Mouse (Mus musculus) retina, postnatal 7 days (tissue): ENCODE measurements around the gene Tomm20l.
"Not testable (repeated sequence)": the region's sequence is repeated elsewhere in the genome, so short reads cannot be mapped to it uniquely, and the experiment has no call there.

Source experiments
- DNase-seq: peaks from one replicate; pipeline ENCODE4 v3.0.0-alpha.2; 2012; ENCODE audit warnings: low read depth, low spot score

Tomm20l gene

DNA sequence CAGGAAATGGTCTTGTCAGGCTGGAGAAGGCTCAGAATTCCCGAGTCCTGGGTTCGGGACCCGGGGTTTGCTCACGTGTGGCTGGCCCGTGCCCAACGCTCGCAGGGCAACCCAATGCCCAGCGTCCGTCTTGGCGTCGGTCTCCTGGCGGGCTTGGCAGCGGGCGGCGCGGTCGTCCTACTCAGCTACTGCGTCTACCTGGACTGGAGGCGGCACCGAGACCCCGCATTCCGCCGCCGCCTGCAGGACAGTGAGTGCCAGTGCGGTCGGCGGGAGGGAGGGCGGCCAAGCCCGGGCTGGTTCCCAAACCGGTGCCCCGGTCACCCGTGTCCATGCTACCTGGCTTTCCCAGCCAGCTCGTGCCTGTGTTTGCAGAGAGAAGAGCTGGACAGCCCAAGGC lies at the start of gene Tomm20l:
Gene Tomm20l, plus strand, starts transcription at position 98 of the 400 bp plus-strand sequence.
- no peak for DNase-seq

DNA sequence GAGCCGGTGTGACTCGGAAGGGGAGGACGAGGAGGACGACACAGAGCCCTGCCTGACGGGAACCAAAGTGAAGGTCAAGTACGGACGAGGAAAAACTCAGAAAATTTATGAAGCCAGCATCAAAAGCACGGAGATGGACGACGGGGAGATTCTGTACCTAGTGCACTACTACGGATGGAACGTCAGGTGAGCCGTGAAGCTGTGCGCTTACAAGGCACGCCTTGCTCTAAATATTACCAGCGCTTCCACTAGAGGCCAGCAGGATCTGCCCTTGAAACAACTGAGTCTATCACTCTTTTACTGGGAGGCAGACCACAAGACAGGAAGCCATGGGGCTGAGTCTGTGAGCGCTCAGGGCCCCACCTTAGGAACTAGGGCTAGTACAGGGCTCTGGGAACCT lies 41.4 kb upstream of the Tomm20l start:
- DNase-seq, result no peak

DNA sequence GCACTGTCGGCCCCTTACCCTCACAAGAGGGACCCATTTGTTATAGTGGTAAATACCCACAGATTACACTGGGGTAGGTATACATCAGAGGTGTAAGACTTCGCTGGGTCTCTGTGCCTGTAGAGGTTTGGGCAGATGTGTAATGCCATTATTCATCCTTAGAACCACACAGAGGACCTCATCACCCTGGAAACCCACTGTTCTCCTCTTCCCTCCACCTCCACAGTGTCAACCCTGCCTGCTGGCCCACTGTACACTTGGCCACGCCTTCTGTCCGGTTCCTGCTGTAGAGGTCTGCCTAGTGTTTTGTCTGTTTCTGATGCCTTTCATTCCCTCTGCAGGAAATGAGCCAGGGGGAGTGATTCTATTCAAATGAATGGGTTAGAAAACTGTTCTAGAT lies 39.2 kb upstream of the Tomm20l start:
- no peak for DNase-seq

DNA sequence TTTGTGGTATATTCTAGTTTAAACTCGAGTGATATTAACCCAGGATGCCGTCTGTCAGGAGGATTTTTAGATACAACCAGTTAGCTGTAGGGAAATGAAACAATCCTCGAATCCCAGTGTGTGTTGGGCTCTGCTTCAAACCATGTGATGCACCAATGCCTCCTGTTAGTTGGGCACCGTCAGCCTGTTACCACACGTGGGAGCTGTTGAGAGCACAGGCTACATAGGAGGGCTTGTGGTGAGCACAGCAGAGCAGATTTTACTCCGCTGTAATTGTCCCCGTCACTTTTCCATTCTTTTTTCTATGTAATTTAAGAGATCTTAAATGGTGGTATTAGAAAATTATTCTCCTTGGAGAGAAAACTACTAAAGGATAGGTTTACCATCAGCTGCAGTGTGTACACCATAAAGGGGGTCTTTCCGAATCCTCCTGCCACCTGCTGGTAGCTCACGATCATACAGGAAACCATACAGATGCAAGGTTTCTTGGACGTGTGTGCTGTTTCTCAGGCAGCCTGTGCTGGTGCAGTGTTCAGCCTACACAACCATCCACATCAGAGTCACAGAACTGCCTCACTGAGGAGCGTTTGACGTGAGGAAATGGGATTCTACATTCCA lies 38.0 kb upstream of the Tomm20l start:
- peak; percentile 11 for DNase-seq

DNA sequence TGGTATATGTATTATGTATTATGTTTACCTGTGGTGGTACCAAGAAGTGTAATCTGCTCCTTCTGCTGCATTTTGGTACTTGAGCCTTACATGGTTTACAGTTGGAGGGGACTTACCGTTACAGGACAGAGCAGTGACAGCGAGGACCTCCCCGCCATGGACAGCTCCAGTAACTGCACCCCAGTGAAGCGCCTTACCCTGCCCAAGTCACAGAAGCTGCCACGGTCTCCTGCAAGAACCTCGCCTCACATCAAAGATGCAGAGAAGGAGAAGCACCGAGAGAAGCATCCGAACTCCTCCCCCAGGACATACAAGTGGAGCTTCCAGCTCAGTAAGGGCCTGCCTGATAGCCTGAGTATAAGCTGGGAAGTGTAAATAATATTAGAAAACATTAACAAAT lies 24.9 kb upstream of the Tomm20l start:
- DNase-seq, result no peak

DNA sequence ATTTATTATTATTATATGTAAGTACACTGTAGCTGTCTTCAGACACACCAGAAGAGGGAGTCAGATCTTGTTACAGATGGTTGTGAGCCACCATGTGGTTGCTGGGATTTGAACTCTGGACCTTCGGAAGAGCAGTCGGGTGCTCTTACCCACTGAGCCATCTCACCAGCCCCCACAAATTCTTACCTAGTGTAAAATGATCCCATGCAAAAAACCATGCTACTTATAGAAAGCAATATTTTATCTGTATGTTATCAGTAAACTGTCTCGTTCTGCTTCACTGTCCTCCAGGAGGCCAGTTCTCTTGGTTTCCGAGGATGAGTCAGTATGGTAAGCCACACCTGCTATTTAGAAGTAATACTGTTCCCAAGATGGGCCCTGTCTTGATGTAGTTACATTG lies 7.0 kb upstream of the Tomm20l start:
- not testable (repeated sequence) for DNase-seq

DNA sequence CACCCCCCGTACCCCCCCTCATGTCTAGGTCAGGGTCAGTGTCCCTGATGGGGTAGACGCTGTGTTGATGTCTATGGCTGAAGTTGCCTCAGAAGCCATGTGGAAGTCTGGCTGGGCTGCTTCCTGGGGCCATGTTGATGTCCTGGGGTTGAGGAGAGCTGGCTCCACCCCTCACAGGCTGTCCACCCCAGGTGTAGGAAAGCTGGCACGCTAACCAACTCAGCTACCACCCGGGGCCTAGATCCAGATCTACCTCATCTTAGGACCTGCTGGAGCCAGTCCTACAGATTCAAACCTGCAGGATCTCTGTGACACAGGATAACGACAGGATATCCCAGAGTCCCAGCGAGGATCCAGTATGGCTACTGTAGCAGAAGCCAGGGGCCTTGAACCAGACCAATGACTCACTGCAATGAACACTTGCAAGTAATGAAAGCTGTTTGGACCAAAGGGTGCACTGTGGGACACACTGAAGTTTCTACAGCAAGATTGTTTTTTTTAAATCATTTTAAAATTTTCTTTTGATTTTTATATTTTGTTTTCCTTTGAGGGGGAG lies 3.9 kb upstream of the Tomm20l start:
- no peak for DNase-seq

DNA sequence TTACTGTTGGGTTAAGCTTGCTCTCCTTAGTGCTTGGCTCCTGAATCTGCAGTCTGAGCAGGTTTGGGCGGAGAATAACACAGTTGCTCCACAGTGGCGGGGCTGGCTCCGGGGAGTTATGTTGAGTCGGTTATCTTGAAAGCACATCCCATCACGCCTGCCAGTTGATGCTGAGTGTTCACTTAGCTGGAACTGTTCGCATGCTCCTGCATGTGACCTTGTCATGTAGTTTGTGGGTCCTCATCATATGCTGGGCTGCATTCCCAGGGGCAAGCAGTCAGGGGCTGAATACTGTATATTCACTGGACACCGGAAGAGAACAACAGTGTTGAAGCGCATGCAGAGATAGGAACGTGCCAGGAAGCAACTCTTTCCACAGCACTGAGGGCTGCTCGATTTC lies 1.8 kb downstream of the Tomm20l start:
- no peak for DNase-seq

DNA sequence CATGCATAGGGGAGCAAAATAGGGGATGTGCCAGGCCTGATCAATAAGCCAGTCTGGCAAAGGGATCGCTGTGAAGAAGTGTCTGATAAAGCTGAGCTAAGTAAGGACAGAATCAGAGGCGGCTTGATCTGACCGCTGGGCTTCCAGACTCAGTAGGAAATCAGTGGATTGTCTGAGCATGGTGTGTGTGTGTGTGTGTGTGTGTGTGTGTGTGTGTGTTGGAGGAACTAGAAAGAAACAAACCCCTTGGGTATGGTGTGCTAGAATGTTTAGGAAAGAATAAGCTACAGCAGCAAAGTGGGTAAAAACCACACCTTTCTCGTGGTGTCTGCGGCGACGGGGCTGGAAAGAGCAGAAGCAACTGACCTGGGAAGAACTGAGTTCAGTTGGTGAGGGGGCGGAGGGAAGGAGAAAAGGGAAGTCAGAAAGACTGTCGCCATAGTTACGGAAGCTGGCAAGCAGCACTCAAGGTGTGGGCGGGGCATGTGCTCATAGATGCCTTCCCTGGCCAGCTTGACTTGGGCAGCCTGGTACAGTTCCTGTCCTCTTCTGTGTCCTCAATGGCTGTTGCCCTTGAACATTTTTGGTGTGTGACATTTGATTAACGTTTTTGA lies 2.6 kb downstream of the Tomm20l start:
- DNase-seq, result no peak

DNA sequence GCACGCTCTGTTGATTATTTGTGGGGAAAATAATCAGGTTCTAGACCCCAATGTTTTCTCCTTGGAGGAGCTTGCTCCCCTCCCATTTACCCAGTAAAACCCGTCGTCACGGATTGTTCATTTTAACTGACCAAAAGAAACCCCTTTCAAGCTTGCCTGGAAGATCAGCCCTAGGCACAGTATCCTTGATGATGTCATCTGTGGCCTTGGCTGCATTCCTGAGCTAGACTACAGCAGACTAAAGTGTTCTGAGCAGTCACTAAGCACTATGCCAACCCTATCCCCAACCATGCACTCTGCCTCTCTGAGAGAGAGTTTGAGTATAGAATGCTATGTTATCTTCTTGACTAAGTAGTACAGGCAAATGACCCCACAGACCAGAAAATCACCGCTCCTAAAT lies 5.2 kb downstream of the Tomm20l start:
- no peak for DNase-seq

DNA sequence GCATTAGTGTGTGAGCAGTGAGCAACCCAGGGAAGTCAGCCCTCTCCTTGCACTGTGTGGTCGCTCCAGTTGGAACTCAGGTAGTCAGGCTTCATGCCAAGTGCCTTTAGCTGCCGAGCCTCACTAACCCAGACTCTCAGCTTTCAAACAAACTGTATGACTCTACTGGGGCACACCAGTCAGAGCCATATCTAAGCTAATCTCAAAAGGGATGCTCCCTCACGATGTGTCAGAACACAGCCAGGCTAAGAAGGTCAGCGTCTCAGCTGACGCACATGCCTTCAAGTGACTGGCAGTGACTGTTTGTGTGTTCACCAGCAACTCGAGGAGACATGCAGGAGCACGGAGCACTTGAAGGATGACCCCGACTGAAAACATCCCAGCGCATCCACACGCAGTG lies 11.5 kb downstream of the Tomm20l start:
- no peak for DNase-seq

DNA sequence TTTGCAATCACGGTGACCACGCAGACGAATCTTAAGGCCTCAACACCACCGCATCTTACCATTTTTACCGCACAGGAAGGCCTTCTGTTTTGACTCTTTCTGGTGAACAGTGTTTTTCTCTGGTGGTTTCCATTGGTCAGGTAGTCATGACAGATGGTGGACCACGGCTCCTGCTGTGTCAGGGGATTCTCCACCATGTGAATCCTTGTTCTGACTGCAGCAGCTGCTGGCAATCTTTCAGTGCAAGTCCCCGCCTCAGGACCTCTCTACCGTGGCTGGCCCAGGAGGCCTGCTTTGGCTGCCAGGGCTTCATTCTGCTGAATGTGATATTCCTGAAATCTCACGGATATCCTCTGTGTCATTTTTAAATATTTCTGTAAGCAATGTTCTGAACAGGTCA lies 12.1 kb downstream of the Tomm20l start:
- DNase-seq, result no peak

DNA sequence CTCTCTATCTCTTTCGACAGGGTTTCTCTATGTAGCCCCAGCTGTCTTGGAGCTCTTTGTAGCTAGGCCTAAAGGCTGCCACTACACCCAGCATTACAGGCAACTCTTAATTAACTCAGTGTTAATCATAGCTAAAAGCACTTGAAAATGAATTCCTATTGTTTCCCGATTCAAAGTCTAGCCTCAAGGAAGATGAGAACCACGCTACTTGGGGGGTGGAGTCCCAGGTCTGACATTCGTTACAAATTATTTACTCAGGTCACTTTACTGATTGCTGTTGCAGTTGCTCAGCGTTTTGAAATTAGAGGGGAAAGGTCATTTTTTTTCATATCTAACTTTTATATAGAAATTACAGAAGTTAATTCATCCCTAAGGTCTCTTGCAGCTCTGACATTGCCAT lies 24.4 kb downstream of the Tomm20l start:
- no peak for DNase-seq

DNA sequence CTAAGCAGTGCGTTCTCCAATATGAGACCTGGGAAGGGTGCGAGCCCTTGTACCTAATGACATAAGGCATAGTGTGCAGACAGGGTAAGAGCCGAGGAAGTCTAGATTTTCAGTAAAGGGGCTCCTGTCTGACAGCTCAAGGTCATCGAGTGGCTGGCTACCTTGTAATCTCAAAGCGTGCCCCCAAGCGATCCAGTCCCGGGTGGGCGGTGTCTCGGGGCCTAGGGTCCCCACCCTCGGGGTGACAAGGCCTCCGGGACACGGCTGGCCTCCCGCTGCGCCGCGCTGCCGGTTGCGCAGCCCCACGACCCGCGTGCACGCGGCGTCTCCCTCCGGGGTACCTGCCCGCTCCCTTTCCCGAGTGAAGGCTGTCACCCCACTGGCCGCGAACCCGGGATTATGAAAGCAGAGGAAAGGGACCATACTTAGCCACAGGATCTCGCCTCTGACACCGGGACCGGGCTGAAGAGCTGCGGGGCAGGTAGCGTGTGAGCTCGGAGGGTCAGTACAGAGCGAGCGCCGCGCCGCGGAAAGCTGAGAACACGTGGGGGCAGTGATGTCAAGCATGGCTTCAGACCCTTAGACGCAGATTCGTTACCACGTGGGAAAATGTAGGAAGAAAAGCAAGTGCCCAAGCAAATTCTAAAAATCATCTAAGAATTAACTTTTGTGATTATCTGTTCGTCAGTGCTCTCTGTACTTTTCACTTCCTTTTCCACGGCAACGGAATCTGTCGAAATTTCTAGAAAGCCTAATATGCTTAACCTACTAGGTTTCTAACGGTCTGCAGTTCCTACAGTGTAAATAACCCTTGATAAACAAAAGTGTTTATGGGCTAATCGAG lies 25.1 kb downstream of the Tomm20l start, which contains the start of the genes Timm9 and 2700049A03Rik:
Gene Timm9, minus strand, starts transcription at position 555 of the 844 bp plus-strand sequence.
Gene 2700049A03Rik, plus strand, starts transcription at position 719 of the 844 bp plus-strand sequence.
- DNase-seq, result peak; percentile 86

DNA sequence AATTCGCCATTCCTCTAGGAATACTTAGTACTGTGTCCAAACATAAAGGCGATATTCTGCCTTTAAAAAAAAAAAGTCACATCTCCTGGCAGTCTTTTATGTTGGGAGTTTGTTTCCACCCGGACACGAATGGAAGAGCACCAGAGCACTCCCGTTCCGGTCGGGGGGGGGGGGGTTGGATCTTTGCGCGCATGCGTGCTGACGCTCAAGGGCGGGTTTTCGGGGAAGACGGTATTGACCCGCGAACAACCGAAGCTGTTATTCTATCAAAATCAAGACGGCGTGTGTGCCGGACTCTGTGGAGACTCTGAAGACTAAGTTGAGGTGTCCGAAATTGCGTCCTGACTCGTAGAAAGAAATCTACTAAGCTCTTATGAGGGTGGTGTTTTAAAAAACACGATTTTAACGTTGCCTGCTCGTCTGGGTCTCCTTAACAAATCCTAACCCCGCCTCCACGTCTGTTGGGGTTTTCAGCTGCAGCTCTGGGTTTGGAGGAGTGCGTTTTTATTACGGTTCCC lies 25.8 kb downstream of the Tomm20l start:
- peak; percentile 93 for DNase-seq

DNA sequence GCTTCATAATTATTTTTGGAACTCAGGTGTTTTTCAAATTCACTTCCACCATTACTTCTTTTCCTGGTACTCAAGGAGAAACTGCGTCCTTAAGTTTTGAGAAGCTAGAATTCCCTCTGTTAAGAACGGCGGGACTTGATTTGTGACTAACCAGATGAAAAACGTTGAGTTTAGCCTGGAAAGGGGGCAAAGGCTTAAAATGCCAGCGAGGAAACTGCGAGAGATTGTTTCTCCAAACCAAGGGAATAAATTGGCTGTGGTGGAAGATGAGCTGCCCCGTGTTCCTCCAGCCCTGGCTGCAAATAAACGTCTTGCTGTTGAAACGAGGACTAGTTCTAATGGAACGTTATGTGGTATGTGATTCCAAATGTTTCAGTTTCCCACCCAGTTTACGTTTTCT lies 26.5 kb downstream of the Tomm20l start:
- DNase-seq, result no peak

DNA sequence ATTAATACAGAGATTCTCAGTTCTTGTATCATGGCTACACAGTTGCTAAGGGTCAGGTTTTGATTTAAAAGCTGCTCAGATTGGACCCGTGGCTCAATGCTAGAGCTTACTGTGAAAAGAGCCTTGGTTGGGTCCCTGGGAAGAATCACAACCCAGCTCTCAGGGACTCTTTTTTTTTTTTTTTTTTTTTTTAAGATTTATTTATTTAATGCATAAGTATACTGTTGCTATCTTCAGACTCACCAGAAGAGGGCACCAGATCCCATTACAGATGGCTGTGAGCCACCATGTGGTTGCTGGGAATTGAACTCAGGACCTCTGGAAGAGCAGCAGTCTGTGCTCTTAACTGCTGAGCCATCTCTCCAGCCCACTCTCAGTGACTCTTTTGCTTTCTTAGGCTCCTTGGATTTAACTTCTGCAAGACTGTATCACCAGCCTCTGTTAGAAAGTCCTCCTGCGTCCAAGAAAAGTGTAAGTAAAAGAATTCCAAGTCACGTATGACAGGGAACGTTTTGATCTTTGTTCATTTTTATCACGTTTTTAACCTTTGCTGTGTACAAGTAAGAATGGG lies 28.1 kb downstream of the Tomm20l start:
- no peak for DNase-seq

DNA sequence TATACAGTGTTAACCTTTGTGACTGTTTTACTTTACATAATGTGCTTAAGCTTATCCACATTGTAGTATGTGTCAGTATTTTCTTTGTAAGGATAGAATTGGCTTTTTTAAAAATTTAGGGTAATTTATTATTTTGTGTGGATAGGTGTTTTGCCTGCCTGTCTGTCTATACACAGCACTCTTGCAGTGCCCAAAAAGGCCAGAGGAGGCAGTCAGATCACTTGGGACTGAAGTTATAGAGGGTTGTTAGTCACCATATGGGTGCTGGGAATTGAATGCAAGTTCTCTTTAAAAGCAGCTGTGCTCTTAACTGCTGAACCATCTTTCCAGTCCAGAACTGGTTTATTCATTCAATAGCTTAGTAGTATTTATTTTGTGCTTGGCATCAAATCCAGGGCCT lies 30.0 kb downstream of the Tomm20l start:
- no peak for DNase-seq

DNA sequence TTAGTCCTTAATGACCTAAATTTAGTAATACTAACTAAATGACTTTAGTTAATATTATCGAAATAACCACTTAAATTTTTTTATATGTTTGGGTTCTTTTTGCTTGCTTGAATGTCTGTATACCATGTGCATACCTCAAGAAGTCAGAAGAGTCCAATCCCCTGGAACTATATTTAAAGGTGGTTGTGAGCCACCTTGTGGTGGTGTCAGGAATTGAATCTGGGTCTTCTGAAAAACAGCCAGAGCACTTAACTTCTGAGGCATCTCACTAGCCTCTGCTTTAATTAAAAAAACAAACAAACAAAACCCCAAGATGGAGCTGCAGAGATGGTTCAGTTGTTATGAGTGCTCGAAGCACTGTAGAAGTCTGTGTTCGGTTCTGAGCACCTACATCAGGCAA lies 36.4 kb downstream of the Tomm20l start:
- peak; percentile 16 for DNase-seq

DNA sequence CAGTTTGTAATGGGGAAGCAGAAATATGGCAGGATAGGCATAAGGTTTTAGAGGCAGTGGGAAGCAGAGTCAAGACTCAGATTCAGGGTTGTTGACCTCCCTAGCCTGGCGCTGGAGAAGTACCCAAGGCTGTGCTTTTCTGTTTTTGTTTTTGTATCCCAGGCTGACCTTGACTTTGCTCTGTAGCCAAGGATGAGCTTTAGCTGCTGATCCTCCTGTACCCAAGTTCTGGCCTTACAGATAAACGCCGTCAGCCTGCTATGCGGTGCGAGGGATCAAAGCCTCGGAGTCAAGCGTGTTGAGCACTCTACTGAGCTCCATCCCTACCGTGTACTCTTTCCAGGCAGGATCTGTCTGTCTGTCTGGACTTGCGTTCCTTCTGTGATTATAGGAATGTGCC lies 37.6 kb downstream of the Tomm20l start:
- no peak for DNase-seq

DNA sequence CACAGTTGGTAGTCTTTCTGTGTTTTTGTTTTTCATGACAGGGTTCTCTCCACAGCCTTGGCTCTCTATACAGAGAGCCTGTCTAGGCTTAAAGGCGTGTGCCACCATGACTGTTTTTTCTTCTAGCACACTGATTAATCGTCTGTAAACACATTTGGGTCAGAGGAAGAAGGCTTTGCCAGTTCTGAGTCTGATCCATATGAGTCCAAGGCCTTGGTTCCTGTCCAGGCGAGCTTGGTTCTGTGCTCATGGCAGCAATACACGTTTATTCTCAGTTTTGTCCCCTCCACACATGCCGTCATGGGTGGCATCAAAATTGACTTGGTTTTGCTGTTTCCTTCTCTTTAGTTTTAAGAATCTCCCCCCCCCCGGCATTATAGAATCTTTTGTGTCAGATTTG lies 38.2 kb downstream of the Tomm20l start:
- DNase-seq, result no peak

DNA sequence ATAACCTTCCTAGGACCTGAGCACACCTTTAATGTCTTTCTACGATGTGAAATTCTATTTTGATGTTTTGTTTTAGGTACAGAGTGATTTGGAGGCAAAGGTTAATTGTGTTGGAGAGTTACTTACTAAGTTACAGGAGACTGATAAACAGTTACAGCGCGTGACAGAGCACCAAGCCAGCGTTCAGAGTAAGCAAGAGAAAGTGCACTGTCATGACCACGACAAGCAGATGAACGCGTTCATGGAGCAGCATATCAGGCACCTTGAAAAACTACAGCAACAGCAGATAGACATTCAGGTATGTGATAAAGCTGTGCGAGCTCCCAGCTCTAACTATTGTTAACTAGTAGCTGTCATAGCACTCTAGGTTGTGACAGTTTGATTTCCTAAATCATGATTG lies 38.9 kb downstream of the Tomm20l start:
- DNase-seq, result no peak
